Mouse (Mus musculus) liver, adult (tissue): ENCODE results near the gene Ino80e.

Experiments
- GATA4 ChIP-seq: IDR thresholded peaks from 2 replicates; pipeline ENCODE4 v1.6.1; 2014; ENCODE audit warnings: mild to moderate bottlenecking, low read length; ENCODE audit not compliant: insufficient replicate concordance

The Ino80e gene

GRCm38 (mm10) chr7:126862147-126862784, at the start of gene Ino80e:
Gene Ino80e (minus strand): TSS chr7:126862377.
- no peak for TF ChIP-seq GATA4

- TF ChIP-seq GATA4 = no peak
Observed at GRCm38 (mm10) chr7:126905590-126905989, 43.4 kb upstream of the Ino80e start.

- no peak for TF ChIP-seq GATA4
Observed at GRCm38 (mm10) chr7:126898102-126898990, 36.2 kb upstream of the Ino80e start.

- no peak for TF ChIP-seq GATA4
Observed at GRCm38 (mm10) chr7:126897390-126898101, 35.4 kb upstream of the Ino80e start.

GRCm38 (mm10) chr7:126896912-126897311, 34.7 kb upstream of the Ino80e start:
- no peak for TF ChIP-seq GATA4

GRCm38 (mm10) chr7:126888852-126889251, 26.7 kb upstream of the Ino80e start:
- no peak; the same call in 1 of the 2 replicates for TF ChIP-seq GATA4

- TF ChIP-seq GATA4 = no peak
Observed at GRCm38 (mm10) chr7:126887281-126887680, 25.1 kb upstream of the Ino80e start.

GRCm38 (mm10) chr7:126884286-126885164, 22.3 kb upstream of the Ino80e start, which contains the start of gene Taok2:
Gene Taok2 (minus strand): TSS chr7:126884703.
- peak; percentile 30; the same call in 1 of the 2 replicates for TF ChIP-seq GATA4

- no peak for TF ChIP-seq GATA4
Observed at GRCm38 (mm10) chr7:126883731-126884181, 21.6 kb upstream of the Ino80e start.

- no peak; the same call in 1 of the 2 replicates for TF ChIP-seq GATA4
Observed at GRCm38 (mm10) chr7:126881040-126881439, 18.9 kb upstream of the Ino80e start.

- no peak for TF ChIP-seq GATA4
Observed at GRCm38 (mm10) chr7:126877239-126877638, 15.1 kb upstream of the Ino80e start.

GRCm38 (mm10) chr7:126870520-126870891, 8.3 kb upstream of the Ino80e start:
- TF ChIP-seq GATA4 = no peak

- no peak for TF ChIP-seq GATA4
Observed at GRCm38 (mm10) chr7:126869780-126870519, 7.8 kb upstream of the Ino80e start.

GRCm38 (mm10) chr7:126868003-126868402, 5.8 kb upstream of the Ino80e start:
- TF ChIP-seq GATA4 = no peak
